Mouse (Mus musculus): ENCODE measurements at regions not wholly inside any gene's neighbourhood (a gene's known extent, or its start where the extent isn't known, plus 50 kb on each side); places are given as distances from the start of the nearest gene placed in this dataset.

DNA sequence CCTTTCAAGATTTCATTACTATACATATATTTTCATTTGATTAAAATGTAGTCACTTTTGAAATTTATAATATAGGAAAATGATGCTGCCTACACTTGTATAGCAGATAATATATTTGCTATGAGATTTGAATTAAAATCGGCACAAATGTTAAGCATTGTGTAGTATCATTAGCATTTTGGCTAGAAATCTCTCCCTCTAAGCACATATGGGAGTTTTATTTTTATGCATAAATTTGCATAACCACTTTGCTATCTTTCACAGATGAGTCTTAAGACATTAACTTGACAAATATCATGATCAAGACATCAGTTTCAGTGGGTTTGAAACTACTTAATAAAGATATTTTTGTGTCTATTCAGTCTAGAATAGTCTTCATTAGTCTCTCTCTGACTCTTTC, 80.4 kb upstream of the Naf1 start:
- TF ChIP-seq CTCF (IDR thresholded peaks at IDR 0.05; ENCODE audit: insufficient read depth, low read length) (no peak), POLR2A (IDR thresholded peaks at IDR 0.05; ENCODE audit: borderline replicate concordance, extremely low read depth, low read depth, low read length) (no peak)

Data from lung, adult 2 months (tissue).